Mouse (Mus musculus) liver, adult 2 months (tissue): Measurements from ENCODE around the gene Pttg1ip.

Experiments used
- CTCF ChIP-seq: fragments of 200-500 bp; IDR thresholded peaks from 2 replicates; pipeline ENCODE4 v1.5.1; 2011; ENCODE audit warnings: low read depth, low read length, control low read depth
- POLR2A ChIP-seq: fragments of 200-500 bp; IDR thresholded peaks from 2 replicates; pipeline ENCODE4 v1.6.1; 2011; ENCODE audit warnings: low read length, control low read depth; ENCODE audit not compliant: insufficient read depth; ENCODE audit errors: extremely low read depth

DNA sequence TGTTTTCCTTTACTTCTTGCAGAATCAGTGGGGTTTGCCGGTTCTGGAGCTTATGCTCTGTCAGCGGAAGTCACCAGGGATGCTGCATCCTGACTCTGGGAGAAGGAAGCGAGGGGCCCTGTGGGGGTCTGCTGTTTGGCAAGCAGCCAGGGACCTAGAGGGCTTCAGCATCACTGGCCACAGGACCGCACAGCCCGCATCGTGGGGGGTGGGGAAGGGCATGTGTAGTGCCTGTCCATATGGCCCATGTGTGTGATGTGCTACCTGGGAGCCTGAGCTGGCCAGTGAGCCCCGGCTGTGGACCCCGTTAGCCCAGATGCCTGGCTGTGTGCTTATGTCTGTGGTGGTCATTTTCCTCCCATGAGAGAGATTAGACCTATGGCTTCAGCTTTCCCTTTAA, 8.2 kb downstream of the Pttg1ip start:
- TF ChIP-seq CTCF (no peak), POLR2A (no peak)
